Mouse (Mus musculus) embryonic facial prominence, embryonic 15.5 days (tissue): ENCODE measurements at regions not wholly inside any gene's neighbourhood (a gene's known extent, or its start where the extent isn't known, plus 50 kb on each side); places are given as distances from the start of the nearest gene placed in this dataset.

Source experiments
- ATAC-seq: fragments of 200-750 bp; cut with Nextera tagmentation; 2 replicates; pipeline ENCODE4 v1.8.0; 2017; ENCODE audit warnings: low read depth, moderate TSS enrichment; ENCODE audit not compliant: insufficient number of reproducible peaks, low FRiP score, low TSS enrichment
- H3K27ac ChIP-seq: fragments of 300-500 bp; sonication (generic); replicated peaks from 2 replicates; pipeline ENCODE4 v1.5.1; 2015; ENCODE audit warnings: mild to moderate bottlenecking, inconsistent platforms
- H3K27me3 ChIP-seq: fragments of 300-500 bp; sonication (generic); 2 replicates; pipeline ENCODE4 v1.6.1; 2015; ENCODE audit warnings: inconsistent platforms
- H3K36me3 ChIP-seq: fragments of 300-500 bp; sonication (generic); 2 replicates; pipeline ENCODE4 v1.6.1; 2015; ENCODE audit warnings: mild to moderate bottlenecking, inconsistent platforms
- H3K4me1 ChIP-seq: fragments of 300-500 bp; sonication (generic); 2 replicates; pipeline ENCODE4 v1.6.1; 2015; ENCODE audit warnings: inconsistent platforms
- H3K4me2 ChIP-seq: fragments of 300-500 bp; sonication (generic); replicated peaks from 2 replicates; pipeline ENCODE4 v1.6.1; 2015; ENCODE audit warnings: mild to moderate bottlenecking, inconsistent platforms
- H3K4me3 ChIP-seq: fragments of 300-500 bp; sonication (generic); replicated peaks from 2 replicates; pipeline ENCODE4 v1.5.1; 2015; ENCODE audit warnings: mild to moderate bottlenecking, inconsistent platforms
- H3K9ac ChIP-seq: fragments of 300-500 bp; sonication (generic); 2 replicates; pipeline ENCODE4 v1.6.1; 2015; ENCODE audit warnings: inconsistent platforms
- H3K9me3 ChIP-seq: fragments of 300-500 bp; sonication (generic); replicated peaks from 2 replicates; pipeline ENCODE4 v1.6.1; 2016; ENCODE audit warnings: inconsistent platforms
- WGBS: fragments of 180-500 bp; shearing (Covaris S2); methylation state at CpG from one replicate; pipeline ENCODE4 v1.1.7; 2015; 5-methylcytosine and 5-hydroxymethylcytosine counted together

DNA sequence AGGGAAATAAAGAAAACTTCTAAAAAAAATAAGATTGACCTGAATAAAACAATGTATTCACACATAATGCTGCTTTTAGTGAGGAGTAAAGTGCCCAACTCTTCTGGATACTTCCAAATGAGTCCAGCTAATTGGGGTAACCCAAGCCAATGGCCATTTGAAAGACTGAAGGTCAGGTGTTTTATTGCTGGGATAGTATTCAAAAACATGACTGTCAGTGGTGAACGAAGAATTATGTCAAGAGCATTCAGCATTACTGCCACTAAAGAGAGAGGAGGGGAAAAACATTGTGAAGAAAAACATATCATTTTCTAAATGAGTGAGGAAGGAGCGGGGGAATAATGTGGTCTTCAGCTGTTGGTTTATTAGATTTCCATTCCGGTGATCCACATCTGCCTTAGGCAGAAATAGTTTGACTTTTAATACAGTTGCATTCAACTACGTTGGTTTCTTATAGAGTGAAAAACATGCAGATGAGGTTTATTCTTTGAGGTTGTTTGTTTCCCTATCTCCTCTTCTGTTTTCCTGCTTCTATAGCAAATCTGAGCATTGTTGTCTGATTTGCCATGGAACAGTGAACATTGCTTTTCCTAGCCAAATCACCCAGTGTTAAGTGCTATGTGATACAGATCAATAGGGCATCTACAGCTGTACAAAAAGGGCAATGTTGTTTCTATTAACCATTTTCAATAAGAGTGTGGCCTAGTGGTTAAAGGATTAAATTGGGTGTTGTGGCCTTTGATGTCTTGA lies 435.3 kb upstream of the Ccnh start:
- H3K27me3 ChIP-seq: no peaks in the 10 kb centered on the region
- no peak overlapping the region for H3K4me3 ChIP-seq
- H3K4me1 ChIP-seq: no peaks in the 10 kb centered on the region
- no peak for ATAC-seq
- no peak overlapping the region for H3K4me2 ChIP-seq
- H3K9ac ChIP-seq: no peak overlapping the region
- no peaks in the 10 kb centered on the region for H3K36me3 ChIP-seq
- H3K9me3 ChIP-seq: no peaks in the 10 kb centered on the region
- 63% methylated on average over 4 of the region's 4 CpGs for WGBS
- H3K27ac ChIP-seq: no peak overlapping the region

DNA sequence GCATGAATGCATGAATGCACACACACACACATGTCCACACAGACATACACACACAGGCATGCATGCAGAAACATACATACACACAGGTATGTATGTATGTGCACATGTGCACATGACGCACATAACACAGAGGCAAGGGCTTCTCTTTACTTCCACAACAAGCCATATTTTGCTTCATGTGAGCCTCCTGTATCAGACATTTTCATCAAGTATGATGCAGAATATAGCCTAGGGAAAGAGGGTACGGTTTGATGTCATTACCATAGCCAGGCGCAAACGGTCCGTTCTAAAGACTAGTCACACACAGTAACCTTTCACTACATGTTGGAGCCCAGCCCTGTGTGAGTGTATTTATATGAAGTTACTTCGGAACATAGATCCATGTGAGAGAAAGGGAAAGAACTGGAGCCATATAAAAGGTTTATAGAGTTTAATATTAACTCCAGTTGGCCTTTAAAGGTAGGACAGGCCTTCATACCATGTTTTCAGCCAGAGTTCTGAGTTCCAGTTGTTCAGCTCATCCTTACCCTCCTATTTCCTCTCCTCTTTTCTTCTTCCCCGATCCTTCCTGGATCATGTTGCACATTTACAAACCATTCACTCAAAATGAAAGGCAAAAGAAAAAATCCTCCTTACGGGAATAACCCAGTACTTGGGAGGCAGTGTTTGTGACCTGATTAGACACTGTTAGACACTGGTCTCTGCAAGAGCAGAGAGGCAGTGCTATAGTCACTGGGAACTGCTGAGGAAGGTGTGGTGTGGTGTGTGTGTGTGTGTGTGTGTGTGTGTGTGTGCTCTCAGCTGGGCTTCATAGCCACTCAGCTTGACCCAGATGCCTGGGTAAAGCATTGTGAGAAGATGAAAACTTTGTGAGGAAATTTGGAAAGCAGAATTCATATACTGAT lies 434.1 kb upstream of the Ccnh start:
- H3K4me1 ChIP-seq: no peaks in the 10 kb centered on the region
- H3K27me3 ChIP-seq: no peaks in the 10 kb centered on the region
- WGBS: 78% methylated on average over 8 of the region's 8 CpGs
- H3K4me3 ChIP-seq: no peak overlapping the region
- H3K36me3 ChIP-seq: no peaks in the 10 kb centered on the region
- H3K9ac ChIP-seq: no peak overlapping the region
- no peak overlapping the region for H3K27ac ChIP-seq
- ATAC-seq: no peak
- H3K9me3 ChIP-seq: no peaks in the 10 kb centered on the region
- no peak overlapping the region for H3K4me2 ChIP-seq

DNA sequence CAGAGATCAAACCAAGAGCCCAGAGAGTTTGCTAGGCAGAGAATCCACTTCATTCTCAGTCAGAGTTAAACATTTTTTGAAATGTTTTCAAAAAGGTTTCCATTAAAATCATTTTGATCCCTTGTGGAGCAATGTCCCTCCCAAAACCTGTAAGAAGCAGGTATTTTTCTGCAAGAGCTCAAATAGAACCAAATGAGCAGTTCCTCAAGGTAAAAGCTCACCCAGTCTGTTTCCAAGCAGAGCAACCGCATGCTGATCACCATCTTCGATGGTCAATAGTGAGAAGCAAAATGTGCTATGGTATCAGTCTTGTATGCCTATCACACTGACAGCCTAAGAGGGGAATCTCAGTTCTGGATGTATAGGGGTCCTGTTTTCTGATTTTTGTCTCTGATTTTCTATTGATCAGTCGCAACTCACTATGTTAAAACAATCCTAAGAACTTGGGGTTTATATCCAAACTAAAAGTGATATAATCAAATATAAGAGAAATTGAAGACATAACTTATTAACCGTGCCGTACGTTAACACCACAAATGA lies 432.3 kb upstream of the Ccnh start:
- Histone ChIP-seq H3K9me3 (no peaks in the 10 kb centered on the region), H3K4me3 (no peak overlapping the region), H3K27me3 (no peaks in the 10 kb centered on the region), H3K4me1 (no peaks in the 10 kb centered on the region), H3K4me2 (no peak overlapping the region), H3K9ac (no peak overlapping the region), H3K36me3 (no peaks in the 10 kb centered on the region), H3K27ac (no peak overlapping the region)
- WGBS: 82% methylated on average over 6 of the region's 6 CpGs
- ATAC-seq: no peak

DNA sequence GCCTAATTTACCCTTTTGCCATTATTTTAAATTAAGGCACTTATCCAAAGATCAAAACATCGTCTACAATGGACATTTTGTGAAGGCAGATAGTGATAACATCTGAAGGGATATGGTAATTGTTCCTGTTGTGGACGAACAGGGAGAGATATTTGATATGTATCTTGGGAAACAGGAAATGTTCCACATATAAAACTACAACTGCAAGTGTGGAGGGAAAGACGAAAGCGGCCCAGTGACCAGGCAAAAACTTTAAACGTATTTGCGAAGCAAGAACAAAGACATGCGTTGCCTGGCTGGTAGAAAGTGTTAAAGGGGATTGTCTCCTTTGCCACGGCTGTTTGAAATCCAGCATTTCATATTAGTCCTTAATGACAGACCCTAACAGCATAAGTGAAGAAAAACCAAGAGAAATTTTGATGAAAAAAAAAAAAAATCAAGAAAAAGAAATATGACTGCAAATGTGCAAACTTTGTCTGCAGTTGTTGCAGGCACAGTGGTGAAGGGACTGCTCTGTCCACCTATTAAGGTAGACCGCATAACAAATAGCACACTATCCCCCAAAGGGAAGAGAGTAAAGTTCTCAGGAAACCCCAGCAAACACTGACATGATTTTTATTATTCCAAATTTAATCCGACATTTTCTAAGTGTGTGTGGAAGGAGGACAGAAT lies 431.2 kb upstream of the Ccnh start:
- Histone ChIP-seq H3K27me3 (no peaks in the 10 kb centered on the region), H3K4me1 (no peaks in the 10 kb centered on the region), H3K4me2 (no peak overlapping the region), H3K4me3 (no peak overlapping the region), H3K9ac (no peak overlapping the region), H3K36me3 (no peaks in the 10 kb centered on the region), H3K9me3 (no peaks in the 10 kb centered on the region), H3K27ac (no peak overlapping the region)
- no peak for ATAC-seq
- 32% methylated on average over 10 of the region's 10 CpGs for WGBS

DNA sequence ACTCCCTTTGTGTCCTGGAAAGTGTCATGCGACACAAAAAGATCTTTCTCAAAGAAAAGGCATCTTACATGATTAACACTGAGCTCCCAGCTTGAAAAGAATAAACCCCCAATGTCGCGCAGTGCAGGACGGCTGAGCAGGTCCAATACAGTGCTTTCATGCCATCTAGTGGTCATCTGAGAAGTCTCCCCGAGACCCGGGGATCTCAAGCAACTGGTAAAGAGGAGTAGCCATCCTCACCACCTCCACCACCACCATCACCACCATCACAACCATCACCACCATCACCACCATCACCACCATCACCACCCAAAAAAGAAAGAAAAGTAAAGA lies 430.7 kb upstream of the Ccnh start:
- 2% methylated on average over 6 of the region's 6 CpGs for WGBS
- no peaks in the 10 kb centered on the region for H3K36me3 ChIP-seq
- no peak overlapping the region for H3K9ac ChIP-seq
- no peaks in the 10 kb centered on the region for H3K27me3 ChIP-seq
- no peak overlapping the region for H3K27ac ChIP-seq
- H3K4me1 ChIP-seq: no peaks in the 10 kb centered on the region
- peak; percentile 83 for ATAC-seq
- no peak overlapping the region for H3K4me2 ChIP-seq
- no peak overlapping the region for H3K4me3 ChIP-seq
- H3K9me3 ChIP-seq: no peaks in the 10 kb centered on the region

DNA sequence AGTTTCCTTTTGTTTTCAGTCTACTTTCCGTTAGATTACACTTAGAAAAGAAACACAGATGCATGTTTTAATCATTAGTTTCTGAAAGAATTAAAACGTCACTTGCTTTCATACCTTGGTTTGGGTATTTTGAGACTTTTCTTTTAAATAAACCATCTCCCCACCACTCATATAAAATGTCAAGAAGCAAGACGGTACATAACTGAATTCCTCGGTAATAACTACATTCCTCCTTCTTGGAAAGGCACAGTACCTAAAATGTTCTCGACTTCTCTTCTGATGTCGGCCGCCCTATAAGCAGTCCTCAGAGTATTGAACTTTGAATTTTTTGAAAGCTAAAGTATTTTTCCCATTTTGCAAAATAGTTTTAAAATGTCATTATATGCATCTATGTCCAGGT lies 430.1 kb upstream of the Ccnh start:
- ATAC-seq: no peak
- no peaks in the 10 kb centered on the region for H3K27me3 ChIP-seq
- no peak overlapping the region for H3K9ac ChIP-seq
- H3K9me3 ChIP-seq: no peaks in the 10 kb centered on the region
- no peak overlapping the region for H3K4me2 ChIP-seq
- 59% methylated on average over 7 of the region's 7 CpGs for WGBS
- no peaks in the 10 kb centered on the region for H3K4me1 ChIP-seq
- no peaks in the 10 kb centered on the region for H3K36me3 ChIP-seq
- H3K27ac ChIP-seq: no peak overlapping the region
- no peak overlapping the region for H3K4me3 ChIP-seq

DNA sequence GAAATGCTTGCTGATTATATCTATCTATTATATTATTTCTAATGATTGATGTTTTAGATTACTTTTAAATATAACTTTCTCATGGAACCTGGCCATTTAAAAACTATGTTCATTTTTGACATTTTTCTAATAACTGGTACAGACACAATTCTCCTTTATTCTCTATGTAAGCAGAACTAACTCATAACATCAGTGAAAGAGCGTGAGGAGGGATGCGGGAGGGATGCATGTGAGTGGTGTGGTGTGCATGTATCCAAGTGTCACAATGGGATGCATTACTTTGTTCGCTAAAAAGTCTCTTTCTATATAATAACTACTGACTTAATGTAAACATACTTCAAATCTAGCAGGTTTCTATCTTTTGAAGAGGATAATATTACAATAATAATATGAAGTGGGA lies 428.7 kb upstream of the Ccnh start:
- 60% methylated on average over 3 of the region's 3 CpGs for WGBS
- Histone ChIP-seq H3K9me3 (no peaks in the 10 kb centered on the region), H3K9ac (no peak overlapping the region), H3K4me2 (no peak overlapping the region), H3K36me3 (no peaks in the 10 kb centered on the region), H3K27me3 (no peaks in the 10 kb centered on the region), H3K4me1 (no peaks in the 10 kb centered on the region), H3K27ac (no peak overlapping the region), H3K4me3 (no peak overlapping the region)
- ATAC-seq: no peak

DNA sequence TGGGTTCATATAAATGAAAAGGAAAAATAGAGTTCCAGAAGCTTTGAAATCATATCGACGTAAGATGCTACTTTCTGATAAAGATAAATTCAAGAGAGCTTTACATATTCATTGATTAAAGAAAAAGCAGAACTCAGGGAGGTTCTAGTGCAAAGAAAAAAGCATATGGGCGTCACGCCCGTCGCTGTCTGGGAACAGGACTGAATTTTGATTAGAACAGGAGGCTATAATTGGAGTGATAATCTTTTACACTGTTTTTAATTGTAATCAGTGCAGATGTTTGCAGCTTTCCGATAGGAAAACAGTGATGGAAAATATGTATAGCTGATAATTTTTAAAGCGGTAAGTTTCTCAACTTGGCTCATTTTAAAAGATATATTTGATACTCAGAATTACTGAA lies 428.2 kb upstream of the Ccnh start:
- no peaks in the 10 kb centered on the region for H3K36me3 ChIP-seq
- WGBS: 53% methylated on average over 8 of the region's 8 CpGs

DNA sequence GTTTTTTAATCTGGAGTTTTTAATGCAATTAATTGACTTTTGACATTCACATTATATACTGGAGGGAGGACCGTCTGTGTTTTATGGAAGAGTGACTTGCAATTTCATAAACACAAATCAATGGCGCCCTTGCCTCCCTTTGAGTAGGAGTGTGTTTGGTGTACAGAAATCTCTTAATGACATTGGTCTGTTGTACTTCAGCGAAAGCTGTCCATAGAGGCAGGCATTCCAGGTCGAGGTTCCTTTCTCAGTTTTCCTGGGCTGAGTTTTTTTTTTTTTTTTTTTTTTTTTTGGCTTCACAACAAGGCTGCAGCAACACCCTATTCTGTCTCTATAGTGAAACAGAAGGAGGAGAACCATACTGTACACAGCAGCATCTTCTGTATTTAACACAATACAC lies 427.4 kb upstream of the Ccnh start:
- no peak for ATAC-seq
- 50% methylated on average over 4 of the region's 4 CpGs for WGBS
- no peaks in the 10 kb centered on the region for H3K27me3 ChIP-seq

More for the DNA sequence above, 428.2 kb upstream of the Ccnh start:
- Histone ChIP-seq H3K4me1 (no peaks in the 10 kb centered on the region), H3K27ac (no peak overlapping the region), H3K4me3 (no peak overlapping the region), H3K4me2 (no peak overlapping the region), H3K9ac (no peak overlapping the region), H3K9me3 (no peaks in the 10 kb centered on the region), H3K27me3 (no peaks in the 10 kb centered on the region)
- no peak for ATAC-seq

DNA sequence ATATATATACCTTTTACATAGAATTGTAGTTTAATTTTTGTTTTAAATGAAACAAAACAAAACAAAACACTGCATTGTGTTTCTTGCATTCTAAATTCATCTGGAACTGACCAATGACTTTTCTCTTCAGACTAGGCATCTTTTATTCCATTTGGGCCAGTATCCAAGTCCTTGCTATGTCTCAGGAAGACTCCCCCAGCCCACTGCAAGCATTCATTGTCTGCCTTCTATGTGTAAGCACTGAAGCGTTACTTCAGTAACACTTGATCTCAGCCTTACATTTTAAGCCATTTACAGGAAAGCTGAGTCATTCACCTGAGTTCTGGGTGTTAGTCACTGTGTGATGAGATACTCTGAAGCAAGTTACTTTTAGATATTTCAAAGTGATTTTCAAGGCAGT lies 425.3 kb upstream of the Ccnh start:
- Histone ChIP-seq H3K36me3 (no peaks in the 10 kb centered on the region), H3K4me2 (no peak overlapping the region), H3K9ac (no peak overlapping the region), H3K9me3 (no peaks in the 10 kb centered on the region), H3K4me1 (no peaks in the 10 kb centered on the region), H3K4me3 (no peak overlapping the region), H3K27me3 (no peaks in the 10 kb centered on the region), H3K27ac (no peak overlapping the region)
- no peak for ATAC-seq
- 68% methylated on average over 1 of the region's 1 CpGs for WGBS

More for the DNA sequence above, 427.4 kb upstream of the Ccnh start:
- Histone ChIP-seq H3K4me2 (no peak overlapping the region), H3K27ac (no peak overlapping the region), H3K9me3 (no peaks in the 10 kb centered on the region), H3K36me3 (no peaks in the 10 kb centered on the region), H3K4me3 (no peak overlapping the region), H3K9ac (no peak overlapping the region), H3K4me1 (no peaks in the 10 kb centered on the region)

DNA sequence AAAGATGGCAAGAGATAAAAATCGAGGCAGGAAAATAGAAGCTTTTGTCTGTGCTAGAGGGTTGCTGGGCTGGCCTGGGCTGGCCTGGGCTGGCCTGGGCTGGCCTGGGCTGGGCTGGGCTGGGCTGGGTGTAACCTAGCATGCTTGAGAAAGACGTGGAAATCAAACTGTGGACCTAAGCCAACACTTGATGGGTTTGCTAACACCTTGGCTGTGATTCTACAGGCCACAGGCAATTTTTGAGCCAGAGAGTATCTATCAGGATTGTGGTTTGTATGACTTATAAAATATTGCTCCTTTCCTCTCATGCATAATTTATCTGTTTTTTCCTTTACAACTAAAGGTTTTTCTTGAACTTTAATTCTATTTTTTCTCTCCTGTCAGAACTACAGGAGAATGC lies 417.3 kb upstream of the Ccnh start:
- H3K36me3 ChIP-seq: no peaks in the 10 kb centered on the region

More for the DNA sequence above, 417.3 kb upstream of the Ccnh start:
- ATAC-seq: no peak
- Histone ChIP-seq H3K4me2 (no peak overlapping the region), H3K4me1 (no peaks in the 10 kb centered on the region), H3K9me3 (no peaks in the 10 kb centered on the region), H3K27ac (no peak overlapping the region), H3K4me3 (no peak overlapping the region), H3K27me3 (no peaks in the 10 kb centered on the region), H3K9ac (no peak overlapping the region)
- WGBS: 33% methylated on average over 2 of the region's 2 CpGs
